Mouse (Mus musculus): ENCODE results near the gene Chchd10. TPM values are rescaled to one million over a fixed set of nuclear protein-coding genes. Genes with fewer than 3 reads are reported as not detected.

Chchd10 gene
- 555 and 642 TPM in 2 replicates for polyA plus RNA-seq (2015; fragmentation: Nextera tagmentation; extraction: Ambion mirVana)

DNA sequence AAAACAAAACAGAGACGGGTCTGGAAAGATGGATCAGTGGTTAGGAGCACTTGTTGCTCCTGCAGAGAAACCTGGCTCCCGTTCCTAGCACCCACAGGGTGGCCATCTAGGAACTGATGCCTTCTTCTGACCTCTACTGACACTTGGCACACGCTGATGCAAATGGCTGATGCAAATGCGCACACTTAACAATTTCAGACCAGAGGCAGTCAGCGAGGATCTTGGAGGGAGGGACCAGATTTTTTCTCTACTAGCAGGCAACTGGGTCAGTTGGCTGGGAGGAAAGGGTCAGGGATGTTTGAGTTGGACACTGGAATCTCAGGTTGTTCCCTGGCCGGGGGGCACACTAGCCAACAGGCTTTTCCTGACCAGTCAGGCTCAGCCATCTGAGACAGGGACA is at the start of gene Chchd10:
Chchd10 (plus strand) TSS at position 240 of the 400 bp plus-strand sequence.

DNA sequence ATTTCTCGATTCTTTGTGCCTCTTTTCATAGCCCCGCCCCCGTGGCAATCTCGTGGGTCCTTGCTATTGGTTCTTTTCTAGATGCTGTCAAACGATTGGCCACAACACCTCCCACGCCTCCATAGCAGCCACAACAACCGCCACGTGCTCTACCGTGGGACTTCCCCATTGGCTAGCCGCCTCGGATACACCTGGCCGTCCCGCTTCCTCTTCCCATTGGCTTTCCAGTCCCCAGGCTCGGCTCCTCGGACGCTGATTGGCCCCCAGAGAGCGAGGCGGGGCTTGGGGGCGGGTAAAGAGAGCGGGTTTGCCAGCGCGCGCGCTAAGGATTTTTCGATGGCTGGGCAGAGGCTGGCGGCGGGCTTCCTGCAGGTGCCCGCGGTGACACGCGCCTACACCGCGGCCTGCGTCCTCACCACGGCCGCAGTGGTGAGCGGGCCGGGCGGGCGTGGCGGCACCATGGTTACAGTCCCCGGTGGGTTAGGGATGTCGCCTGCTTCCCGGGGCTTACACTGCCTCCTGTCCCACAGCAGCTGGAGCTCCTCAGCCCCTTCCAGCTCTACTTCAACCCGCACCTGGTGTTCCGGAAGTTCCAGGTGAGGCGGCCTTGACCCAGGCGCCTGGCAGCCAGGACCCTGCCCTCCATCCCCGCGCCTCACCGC is 39.7 kb upstream of the Chchd10 start, which contains the start of gene Derl3:
Derl3 (plus strand) TSS at position 325 of the 662 bp plus-strand sequence.

DNA sequence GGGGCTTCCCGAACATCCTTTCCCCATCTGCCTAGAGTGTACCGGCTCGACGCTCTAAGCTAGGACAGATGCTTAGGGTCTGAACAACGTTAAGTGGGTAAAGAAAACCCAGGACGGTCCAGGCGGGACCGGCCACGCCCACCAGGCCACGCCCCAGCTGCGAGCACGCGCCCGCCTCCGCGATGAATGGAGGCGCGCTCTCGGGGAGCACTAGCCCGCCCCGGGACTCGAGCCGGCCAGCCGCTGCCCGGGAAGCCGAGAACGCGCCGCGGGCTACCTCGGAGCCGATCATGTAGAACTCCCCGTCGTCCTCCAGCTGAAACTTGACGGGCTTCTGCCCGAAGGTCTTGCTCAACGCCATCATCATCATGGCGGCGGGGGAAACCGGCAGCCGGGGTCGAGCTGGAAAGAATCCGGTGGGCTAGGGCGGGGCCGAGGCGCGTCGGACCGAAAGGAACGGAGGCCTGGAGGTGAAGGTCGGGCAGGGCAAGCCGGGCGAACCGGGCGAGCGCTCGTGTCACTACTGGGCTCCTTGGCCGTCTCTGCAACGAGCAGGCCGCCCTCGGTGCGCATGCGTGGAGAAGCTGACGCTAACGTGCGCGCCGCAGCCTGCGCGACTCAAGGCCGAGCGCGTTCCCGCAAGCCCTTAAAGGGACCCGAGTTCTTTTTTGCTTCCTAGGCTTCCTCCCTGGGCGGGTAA is 11.8 kb upstream of the Chchd10 start, which contains the start of gene Smarcb1:
Smarcb1 (minus strand) TSS at position 592 of the 700 bp plus-strand sequence.

GRCm38 (mm10) chr10:75935680-75936541 is 3.0 kb downstream of the Chchd10 start, which contains the start of gene Mmp11:
Mmp11 (minus strand) TSS chr10:75936496.

DNA sequence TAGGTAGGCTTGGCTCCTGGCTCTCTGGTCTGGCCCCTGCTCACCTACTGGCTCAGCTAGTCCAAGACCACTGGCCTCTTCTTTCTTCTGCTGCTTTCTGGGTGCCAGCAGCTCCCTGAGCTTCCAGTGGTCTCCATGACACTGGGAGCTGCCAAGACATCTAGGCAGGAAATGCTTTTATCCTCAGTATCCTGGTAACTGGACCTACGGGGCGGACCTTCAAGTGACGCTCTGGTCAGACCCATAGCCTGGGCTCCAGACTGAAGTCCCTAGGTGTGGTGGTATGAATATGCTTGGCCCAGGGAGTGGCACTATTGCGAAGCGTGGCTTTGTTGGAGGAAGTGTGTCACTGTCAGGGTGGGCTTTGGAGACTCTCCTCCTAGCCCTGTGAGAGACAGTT is 7.6 kb downstream of the Chchd10 start, which contains the start of gene Gm867:
Gm867 (minus strand) TSS at position 153 of the 400 bp plus-strand sequence.

GRCm38 (mm10) chr10:75942736-75943477 is 10.0 kb downstream of the Chchd10 start, which contains the start of gene Vpreb3:
Vpreb3 (plus strand) TSS chr10:75943057.

DNA sequence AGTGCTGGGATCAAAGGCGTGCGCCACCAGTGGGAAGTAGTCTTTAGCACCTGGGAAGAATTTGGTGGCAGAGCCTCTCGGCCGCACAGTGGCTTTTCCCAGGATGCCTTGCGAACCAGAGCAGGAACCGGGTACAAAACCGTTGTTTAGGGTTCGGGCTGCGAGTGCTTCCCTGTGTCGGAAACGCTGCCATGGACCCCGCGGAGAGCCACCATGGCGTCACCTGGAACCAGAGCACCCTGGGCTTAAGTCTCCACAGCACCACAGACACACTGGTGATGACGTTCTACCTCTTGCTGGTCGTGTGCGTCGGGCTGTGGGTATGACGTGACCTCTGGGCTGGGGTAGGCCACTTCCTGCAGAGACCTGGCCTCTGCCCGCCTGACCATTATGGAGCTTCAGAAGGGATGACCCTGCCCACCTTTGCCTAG is 21.5 kb downstream of the Chchd10 start, which contains the start of gene Gm5134:
Gm5134 (plus strand) TSS at position 134 of the 431 bp plus-strand sequence.

Other genes with a start within 250 kb of the Chchd10 start
- gene Cabin1, start 168.8 kb upstream of the Chchd10 start, polyA plus RNA-seq (2015; fragmentation: Nextera tagmentation; extraction: Ambion mirVana), result 15.4 and 17.0 TPM in 2 replicates
- gene Ddt, start 159.7 kb upstream of the Chchd10 start, polyA plus RNA-seq (2015; fragmentation: Nextera tagmentation; extraction: Ambion mirVana), result 53.2 and 61.3 TPM in 2 replicates
- gene Gm20441, start 152.2 kb upstream of the Chchd10 start, polyA plus RNA-seq (2015; fragmentation: Nextera tagmentation; extraction: Ambion mirVana), result not detected in 2 replicates
- gene Gstt3, start 151.7 kb upstream of the Chchd10 start, polyA plus RNA-seq (2015; fragmentation: Nextera tagmentation; extraction: Ambion mirVana), result 4.5 and 5.3 TPM in 2 replicates
- 8.6 and 8.9 TPM in 2 replicates for gene Gstt1, start 134.5 kb upstream of the Chchd10 start, polyA plus RNA-seq (2015; fragmentation: Nextera tagmentation; extraction: Ambion mirVana)
- not detected in 2 replicates for gene Gstt4, start 110.6 kb upstream of the Chchd10 start, polyA plus RNA-seq (2015; fragmentation: Nextera tagmentation; extraction: Ambion mirVana)
- gene Gstt2, start 95.7 kb upstream of the Chchd10 start, polyA plus RNA-seq (2015; fragmentation: Nextera tagmentation; extraction: Ambion mirVana), result 9.9 and 11.9 TPM in 2 replicates
- gene Mif, start 72.9 kb upstream of the Chchd10 start, polyA plus RNA-seq (2015; fragmentation: Nextera tagmentation; extraction: Ambion mirVana), result 482 and 560 TPM in 2 replicates
- gene Derl3, start 39.7 kb upstream of the Chchd10 start, polyA plus RNA-seq (2015; fragmentation: Nextera tagmentation; extraction: Ambion mirVana), result 0.50 and 0.58 TPM in 2 replicates
- gene Smarcb1, start 11.5 kb upstream of the Chchd10 start, polyA plus RNA-seq (2015; fragmentation: Nextera tagmentation; extraction: Ambion mirVana), result 60.6 and 68.3 TPM in 2 replicates
- gene Mmp11, start 3.4 kb downstream of the Chchd10 start, polyA plus RNA-seq (2015; fragmentation: Nextera tagmentation; extraction: Ambion mirVana), result 11.6 and 12.3 TPM in 2 replicates
- gene Gm867, start 7.5 kb downstream of the Chchd10 start, polyA plus RNA-seq (2015; fragmentation: Nextera tagmentation; extraction: Ambion mirVana), result not detected in 2 replicates
- 0.24 TPM in 1 of 2 replicates, not detected in the other for gene Vpreb3, start 9.9 kb downstream of the Chchd10 start, polyA plus RNA-seq (2015; fragmentation: Nextera tagmentation; extraction: Ambion mirVana)
- gene Gm5134, start 21.4 kb downstream of the Chchd10 start, polyA plus RNA-seq (2015; fragmentation: Nextera tagmentation; extraction: Ambion mirVana), result not detected in 2 replicates
- gene Zfp280b, start 99.5 kb downstream of the Chchd10 start, polyA plus RNA-seq (2015; fragmentation: Nextera tagmentation; extraction: Ambion mirVana), result 9.8 and 10.8 TPM in 2 replicates
- gene Slc5a4b, start 177.8 kb downstream of the Chchd10 start, polyA plus RNA-seq (2015; fragmentation: Nextera tagmentation; extraction: Ambion mirVana), result not detected in 2 replicates
- gene Slc5a4a, start 214.3 kb downstream of the Chchd10 start, polyA plus RNA-seq (2015; fragmentation: Nextera tagmentation; extraction: Ambion mirVana), result not detected in 2 replicates